Mouse (Mus musculus) cerebellum, postnatal 10 days (tissue): Measurements from ENCODE around the gene Ramp1.

ENCODE experiments used
- DNase-seq, 2 experiments: peaks; one replicate each; pipeline ENCODE4 v3.0.0; 2021; ENCODE audit warnings: mixed read lengths in 2 of 2

The Ramp1 gene

DNA sequence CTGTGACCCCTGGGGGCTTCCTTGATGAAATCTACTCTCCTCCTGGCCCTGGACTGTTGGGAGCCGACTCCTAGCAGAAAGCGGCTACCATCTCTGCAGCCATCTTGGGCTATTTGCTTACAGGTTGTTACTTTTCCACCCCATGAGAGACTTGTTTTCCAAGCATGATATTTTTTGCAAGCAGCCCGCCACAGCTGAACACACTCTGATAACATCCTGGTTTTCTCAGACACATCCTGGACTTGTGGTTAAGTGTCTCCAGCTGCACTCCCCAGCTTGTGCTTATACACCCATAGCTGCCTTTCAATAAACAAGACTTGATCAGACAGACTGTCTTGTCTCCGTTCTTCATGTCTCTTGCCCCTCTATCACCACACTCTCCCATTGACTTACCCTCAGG, 61.6 kb downstream of the Ramp1 start:
- DNase-seq, result no peak

DNA sequence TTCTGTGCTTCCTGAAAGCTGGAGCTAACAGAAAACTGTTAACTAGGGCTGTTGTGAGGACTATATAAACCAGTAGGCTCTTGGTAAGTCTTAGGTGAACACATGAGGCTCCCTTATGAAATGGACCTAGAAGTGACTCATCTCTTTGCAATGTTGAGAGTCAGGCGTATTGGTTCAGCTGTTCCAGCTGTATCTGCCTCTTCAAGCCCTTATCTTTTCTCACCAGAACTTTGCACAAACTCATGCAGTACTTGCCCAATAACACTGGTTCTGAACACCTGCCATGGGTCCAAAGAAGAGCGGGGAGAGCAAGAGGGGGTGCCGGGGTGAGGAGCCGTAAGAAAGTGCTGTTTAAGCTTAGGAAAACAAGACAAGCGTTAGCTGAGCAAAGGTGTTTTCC, 68.6 kb downstream of the Ramp1 start:
- no peak for DNase-seq

DNA sequence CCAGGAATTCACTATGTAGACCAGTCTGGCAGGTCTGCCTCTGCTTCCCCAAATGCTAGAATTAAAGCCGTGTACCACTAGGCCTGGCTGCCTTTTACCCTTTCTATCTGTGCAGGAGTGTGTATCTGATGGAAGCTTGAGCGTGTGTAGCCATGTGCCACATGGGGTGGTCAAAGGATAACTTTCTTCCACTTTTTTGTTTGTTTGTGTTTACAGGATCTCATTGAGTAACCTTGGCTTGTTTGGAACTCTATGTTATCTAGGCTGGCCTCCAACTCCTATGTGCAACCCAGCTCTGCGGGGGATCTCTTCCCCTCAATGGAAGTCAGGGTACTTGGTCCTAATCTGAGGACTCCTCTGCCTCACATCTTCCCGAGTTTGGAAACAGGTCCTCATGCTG, 69.3 kb downstream of the Ramp1 start:
- DNase-seq, result peak; percentile 21 to 31

DNA sequence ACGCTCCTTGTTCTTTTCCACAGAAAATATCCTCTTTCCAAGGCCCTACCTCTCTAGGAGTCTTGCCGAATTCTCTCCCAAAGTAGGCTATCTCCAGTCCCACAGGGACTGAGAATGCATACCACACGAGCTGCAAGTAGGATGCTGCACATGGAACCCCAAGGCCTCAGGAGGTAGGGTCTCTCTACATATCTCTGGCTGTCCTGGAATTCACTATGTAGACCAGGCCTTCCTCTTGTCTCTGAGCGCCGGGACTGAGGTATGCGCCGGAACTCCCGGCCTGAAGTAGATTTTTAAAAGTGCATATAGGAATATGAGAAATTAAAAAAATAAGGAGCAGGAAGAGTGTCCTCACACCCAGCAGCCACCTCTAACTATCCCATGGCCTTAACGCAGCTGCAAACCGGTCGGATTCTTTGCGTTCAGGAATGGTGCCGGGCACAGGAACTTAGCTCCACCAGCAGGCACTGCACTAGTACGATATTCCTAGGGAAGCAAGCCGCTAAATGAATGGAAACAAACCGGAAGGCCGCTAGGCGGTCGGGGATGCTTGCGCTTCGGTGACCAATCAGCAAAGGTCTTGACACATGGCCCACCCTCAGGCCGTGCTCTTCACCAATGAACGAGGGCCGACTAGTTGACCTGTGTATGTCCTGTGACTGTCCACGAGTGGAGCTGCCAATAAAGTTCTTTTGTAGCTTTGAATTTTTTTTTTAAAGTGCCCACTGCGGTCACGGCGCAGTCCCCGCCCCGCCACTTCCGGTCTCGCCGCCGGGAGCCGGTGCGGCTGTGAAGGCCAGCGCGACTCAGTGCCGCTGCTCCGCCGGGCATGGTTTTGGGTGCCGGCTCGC, 70.2 kb downstream of the Ramp1 start, which contains the start of gene Ube2f:
TSS of gene Ube2f (plus strand) at position 741 of the 851 bp plus-strand sequence.
- peak; percentile 94 to 96 for DNase-seq

DNA sequence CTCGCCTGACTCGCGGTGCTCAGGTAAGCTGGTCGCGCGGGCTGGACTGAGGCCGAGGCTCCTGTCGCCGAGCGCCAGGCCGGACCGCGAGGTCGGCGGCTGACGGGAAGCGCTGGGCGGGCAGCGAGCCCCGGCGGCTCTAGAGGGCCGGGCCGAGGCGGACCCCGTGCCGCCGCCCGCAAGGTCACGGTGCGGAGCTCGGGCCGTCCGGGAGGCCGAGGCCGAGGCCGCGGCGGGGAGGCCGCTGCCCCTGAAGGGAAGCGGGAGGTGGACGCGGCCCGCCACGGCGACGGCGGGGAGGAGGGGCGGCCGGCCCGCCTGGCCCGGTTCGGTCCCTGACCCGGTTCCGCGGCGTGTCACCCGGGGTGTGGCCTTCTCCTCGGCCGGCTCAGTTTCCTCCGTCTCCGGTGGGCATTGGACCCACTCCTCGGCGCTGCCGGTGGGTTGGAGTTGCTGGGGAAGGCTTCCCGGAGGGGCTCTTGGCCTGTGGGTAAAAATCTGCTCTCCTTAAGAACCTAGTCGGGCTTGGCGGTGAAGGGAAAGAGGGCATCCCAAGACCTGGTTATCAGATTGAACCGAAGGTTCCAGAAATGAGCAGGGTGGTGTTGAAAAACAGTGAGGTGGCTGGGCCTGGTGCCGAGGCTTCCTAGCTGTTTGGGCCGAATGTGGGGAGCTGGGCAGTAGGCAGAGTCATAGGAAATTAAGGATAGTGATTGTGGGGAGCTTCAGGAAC, 71.0 kb downstream of the Ramp1 start:
- DNase-seq, result peak; percentile 42 to 52

DNA sequence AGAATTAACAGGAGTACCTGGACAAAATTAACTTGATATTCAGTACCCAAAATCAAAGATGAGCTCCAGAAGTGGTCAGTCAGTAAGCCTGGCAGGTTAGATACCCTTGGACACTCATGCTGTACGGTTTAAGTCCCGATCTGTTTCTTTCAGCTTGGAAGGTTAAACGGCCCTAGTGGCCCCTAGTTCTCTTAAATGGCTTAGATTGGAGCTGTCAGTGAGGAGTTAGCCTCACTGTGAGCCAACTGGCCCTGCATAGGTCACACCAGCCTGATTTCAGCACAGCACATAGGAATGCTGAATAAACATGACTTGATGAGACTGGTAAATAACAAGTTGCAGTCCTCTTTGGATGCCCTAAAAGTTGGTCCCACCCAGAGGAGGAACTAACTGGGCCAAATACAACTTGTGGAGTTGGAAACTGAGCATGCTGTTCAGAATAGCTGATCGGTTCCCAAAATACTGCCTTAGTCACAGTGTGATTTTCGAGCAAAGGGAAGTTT, 71.6 kb downstream of the Ramp1 start:
- DNase-seq, result peak in 1 of 2 experiments; percentile 7

DNA sequence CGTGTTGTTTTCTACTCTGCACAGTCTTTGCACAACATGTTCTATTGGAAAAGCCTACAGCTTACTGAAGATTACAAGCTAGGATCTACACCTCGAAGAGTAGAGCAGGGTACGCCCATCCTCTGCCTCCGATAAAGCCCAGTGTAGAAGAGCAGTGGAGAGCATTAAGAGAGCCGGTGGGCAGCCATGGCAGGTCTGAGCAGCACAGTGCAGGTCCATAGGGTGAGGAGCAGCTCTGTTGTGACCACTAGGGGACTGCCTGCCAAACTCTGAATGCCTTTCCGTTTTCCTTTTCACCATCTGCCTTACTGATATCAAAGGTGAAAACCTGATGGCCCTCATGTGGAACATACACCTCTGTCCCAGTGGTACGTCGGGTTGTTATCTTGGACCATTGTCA, 72.3 kb downstream of the Ramp1 start:
- peak; percentile 21 to 27 for DNase-seq

DNA sequence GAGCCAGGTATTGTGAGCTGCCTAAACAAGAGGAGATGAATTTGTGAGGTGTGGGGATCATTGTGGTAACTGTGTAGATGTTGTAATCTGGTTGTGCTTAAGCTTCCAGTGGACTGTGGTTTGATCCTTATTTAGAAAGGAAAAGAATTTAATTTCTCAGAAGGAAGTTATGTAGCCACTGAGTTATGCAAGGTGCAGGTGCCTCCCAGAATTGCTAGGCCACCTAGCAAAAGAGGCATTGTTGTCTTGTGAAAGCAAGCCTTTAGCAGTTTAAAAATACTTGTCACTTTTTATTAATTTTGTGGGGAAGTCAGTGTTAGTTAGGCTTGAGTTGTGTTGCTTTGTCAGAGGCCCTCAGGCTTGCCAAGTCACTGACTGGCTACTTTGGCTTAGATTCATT, 78.3 kb downstream of the Ramp1 start:
- DNase-seq, result no peak

DNA sequence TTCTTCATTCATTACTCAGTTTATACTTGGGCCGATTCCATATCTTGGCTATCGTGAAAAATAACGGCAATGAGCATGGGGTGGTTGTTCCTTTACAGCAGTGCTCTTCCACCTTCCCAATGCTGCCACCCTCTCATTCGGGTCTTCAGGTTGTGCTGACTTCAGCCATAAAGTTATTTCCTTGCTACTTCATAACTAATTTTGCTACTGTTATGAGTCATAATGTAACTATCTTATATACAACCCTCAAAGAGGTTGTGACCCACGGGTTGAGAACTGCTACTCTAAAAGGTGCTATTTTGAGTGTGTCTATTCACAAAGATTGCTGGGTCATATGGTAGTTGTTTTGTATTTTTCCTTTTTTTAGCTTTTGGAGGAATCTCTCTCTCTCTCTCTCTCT, 80.2 kb downstream of the Ramp1 start:
- DNase-seq, result no peak

DNA sequence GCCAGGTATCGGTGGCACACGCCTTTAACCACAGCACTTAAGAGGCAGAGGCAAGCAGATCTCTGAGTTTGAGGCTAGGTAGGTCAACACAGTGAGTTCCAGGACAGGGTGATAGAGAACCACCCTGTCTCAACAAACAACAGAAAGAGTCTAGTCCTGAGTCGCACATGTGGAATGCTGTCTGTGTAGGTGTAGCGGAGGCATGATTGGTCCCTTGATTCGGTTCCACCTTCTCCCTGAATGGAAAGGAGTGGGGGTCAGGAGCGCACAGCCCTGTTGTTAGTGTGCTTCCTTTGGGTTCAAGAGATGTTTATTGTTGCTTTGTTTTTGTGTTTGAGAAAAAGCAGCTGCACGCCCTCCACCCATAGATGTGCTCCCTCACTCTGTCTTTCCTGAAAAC, 82.9 kb downstream of the Ramp1 start:
- no peak for DNase-seq

DNA sequence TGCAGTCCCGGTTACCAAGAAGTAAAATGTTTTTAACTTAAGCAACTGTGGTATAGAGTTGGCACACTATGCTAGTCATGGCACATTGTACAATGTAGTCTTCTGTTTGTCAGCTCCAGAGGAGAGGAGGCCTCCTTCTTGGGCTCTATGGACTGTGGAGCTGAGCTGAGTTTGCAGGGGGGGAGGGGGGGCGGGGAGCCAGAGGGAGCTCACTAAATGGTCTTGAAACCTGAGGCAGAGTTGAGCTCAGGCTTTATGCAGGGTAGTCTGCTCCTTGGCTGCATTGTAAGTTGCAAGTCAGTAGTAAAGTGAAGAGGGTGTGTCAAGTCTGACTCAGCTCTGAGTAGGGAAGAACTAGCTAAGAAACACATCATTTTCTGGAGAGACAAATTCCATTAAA, 92.6 kb downstream of the Ramp1 start:
- DNase-seq, result no peak
